Mouse (Mus musculus) ES-Bruce4 (cell line): Measurements from ENCODE around the gene Nfe2l1.

Experiments used
- CTCF ChIP-seq: IDR thresholded peaks from one replicate; pipeline ENCODE4 v1.8.1; 2011; ENCODE audit warnings: low read depth, low read length
- POLR2A ChIP-seq: IDR thresholded peaks from one replicate; pipeline ENCODE4 v1.8.1; 2011; ENCODE audit warnings: low read length; ENCODE audit not compliant: insufficient read depth

DNA sequence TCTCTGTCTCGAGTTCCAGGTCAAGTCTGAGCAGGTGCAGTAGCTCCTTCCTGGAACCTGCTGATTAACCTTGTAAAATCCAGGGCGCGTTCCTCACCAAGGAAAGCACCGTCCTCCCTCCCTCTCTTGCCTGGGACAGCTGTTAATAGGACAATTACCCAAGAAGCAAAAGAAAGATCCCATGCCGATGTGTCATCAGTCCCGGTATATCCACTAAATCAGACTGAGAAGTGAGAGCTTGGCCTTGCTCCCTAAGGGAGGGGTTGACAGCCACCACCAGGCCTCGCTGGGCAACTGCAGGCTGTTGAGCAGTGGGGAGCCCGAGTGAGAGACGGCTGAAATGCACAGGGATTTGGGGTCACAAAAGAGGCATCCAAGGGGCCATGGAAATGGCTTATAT, 7.5 kb upstream of the Nfe2l1 start:
- TF ChIP-seq POLR2A (no peak), CTCF (peak; percentile 40)
